Mouse (Mus musculus): ENCODE measurements around the gene Txlnb.
"Not testable (repeated sequence)": the region's sequence is repeated elsewhere in the genome, so short reads cannot be mapped to it uniquely, and the experiment has no call there.

The Txlnb gene

DNA sequence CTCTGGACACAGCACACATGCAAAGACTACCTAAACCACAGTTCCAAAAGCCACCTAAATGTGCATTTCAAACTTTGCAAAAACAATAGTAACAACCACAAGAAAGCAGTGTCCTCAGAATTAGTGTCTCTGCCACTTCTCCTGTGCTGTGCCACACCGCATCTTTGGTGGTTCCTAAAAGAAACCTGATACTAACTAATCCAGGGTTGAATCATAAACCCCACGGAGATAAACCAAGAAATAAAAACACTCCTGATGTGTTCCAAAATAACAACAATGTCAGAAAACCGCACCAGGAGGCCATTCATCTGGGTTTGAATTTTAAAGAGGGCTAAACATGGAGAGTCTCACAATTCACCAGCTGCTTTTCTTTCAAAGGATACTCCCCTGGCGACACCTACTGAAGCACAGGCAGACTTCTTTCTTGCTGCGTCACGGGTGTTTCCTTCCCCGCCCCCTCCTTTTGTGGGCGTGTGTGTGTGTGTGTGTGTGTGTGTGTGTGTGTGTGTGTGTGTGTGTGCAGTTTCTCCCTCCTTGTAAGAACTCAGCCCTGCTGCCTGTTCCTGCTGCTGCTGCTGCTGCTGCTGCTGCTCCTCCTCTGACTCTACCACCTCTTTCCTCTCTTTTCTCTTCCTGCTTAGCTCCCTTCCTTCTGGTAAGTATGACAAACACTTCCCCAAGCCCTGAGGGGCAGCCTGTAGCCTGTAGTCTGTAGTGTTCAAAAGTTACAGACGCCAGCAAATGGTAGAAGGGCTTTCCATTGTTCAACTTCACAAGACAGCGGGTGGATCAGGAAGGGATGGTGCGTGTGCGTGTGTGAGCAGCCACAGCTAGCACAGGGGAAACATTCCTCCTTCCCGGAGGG lies at the start of gene Txlnb:
TSS of gene Txlnb (plus strand) at position 460 of the 865 bp plus-strand sequence.
- peak; percentile 83 for DNase-seq (ENCODE audit: low spot score)

DNA sequence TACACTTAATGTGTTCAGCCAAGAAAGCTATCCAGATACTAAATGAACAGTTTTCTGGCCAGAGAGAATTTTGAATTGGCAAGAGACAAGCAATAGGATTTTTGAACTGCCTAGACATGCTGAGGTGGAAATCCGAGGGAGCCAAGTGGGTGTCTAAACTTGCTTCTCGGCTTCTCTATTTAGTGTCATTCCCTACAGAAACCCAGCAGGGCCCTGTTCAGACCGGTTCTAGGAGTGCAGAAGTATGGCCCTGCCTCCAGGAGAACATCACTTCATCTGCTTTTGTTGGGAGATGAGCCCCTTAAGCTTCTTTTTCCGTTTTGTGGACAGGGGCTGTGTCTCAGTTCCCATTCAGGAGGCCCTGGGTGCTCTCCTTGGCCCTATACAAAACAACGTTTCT lies 43.5 kb upstream of the Txlnb start:
- no peak for DNase-seq (ENCODE audit: low spot score)

DNA sequence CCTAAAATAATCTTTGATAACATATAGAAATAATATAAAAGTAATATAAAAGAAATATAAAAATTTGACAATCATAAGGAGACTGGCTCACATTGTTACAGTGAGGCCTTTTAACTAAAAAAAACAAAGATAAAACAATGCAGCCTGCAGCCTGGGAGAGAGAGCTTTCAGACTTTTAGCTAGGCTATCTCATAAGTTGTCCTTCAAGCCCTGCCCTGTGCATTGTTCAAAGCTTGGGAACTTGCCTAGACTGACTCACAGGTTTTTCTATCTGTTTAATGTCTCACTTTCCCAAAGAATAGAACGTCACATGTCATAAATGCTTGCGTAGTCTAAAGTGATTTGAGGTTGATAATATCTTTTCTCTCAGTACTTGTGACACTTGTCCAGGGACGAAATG lies 36.3 kb upstream of the Txlnb start:
- DNase-seq (ENCODE audit: low spot score), result no peak

DNA sequence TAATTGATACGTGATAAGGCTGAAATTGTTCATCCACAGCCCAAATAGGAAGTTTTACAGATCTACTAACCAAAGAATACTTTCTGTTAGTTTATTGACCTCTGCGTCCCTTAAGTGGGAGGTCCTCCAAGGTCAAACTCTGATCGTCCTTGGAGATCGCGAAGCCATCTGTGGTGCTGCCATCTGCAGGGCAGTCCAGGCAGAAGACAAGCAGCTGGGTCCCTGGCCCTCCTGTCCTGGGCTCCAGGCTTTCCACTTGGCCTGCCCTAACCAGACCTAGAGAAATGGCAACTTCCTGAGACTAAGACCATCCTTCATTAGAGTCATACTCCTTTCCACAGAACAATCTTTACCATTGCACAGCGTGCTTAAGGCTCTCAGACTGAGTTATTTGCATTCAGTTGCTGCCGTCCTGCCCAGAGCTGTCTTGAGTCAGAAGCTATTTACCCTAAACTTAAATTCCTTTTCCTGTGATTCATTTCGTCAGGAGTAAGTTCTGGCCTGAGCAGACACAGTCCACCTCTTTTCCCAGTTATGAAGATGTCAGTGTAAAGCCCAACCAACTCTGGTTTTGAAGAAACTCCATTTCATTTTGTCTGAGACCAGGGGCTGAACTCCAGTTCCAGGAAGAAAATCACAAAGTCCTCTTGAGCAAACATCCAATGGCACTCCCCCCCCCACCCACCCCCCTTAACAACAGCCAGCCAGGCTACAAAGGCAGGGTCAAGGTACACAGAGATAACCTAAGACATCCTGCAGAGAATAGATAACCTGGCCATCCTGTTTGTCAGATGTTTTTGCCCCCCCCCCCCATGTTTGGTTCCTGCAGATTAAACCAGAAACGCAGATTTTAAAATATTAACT lies 35.0 kb upstream of the Txlnb start:
- peak; percentile 21 for DNase-seq (ENCODE audit: low spot score)

DNA sequence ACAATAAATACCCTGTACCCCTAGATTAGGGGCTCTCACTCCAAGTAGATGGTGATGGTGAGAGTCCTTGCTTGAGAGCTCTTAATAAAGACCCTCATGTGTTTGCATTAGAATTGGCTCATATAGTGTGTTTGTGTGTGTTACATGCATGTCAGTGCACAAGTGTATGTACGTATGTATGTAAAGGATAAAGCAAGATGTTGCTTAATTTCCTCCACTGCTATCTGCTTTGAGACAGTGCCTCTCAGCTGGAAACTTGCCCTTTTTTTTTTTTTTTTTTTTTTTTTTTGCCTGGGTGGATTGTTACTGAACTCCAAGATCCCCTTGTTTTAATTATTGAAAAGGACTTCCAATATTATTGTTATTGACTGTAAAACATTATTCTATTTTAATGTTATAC lies 34.4 kb upstream of the Txlnb start:
- DNase-seq (ENCODE audit: low spot score), result no peak

DNA sequence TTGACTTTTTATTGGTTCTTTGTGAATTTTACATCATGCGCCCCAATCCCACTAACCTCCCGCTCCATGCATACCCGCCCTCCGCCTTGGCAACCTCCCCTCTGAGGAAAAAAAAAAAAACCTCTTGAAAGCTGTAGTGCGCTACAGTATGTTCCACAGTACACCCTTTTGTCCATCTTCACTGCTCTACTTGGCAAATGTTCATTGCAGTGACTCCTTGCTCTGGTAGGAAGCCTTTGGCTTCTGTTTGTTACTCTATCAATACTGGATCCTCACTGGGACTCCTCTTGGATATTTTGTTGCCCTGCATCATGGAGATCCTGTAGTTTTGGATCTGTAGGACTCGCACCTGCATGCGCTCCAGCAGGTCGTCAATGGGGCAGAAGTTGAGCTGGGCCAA lies 33.1 kb upstream of the Txlnb start:
- DNase-seq (ENCODE audit: low spot score), result no peak

DNA sequence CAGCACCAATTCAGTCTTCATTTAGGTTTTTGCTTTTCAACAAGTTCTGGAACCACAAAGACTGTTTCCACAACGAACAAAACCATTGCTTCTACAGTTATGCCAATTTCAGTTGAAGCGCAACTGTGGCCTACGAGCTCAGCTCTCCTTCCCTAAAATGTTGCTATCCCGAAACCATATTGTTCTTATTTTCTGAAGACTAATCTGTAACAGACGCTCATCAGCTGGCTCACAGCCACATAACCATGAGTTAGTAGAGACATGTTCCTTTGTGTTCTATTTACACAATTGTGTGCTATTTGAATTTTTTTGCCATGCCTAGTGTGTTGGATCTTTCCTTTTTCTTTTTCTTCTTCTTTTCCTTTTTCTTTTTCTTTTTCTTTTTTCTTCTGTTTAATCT lies 26.2 kb upstream of the Txlnb start:
- peak; percentile 25 for DNase-seq (ENCODE audit: low spot score)

DNA sequence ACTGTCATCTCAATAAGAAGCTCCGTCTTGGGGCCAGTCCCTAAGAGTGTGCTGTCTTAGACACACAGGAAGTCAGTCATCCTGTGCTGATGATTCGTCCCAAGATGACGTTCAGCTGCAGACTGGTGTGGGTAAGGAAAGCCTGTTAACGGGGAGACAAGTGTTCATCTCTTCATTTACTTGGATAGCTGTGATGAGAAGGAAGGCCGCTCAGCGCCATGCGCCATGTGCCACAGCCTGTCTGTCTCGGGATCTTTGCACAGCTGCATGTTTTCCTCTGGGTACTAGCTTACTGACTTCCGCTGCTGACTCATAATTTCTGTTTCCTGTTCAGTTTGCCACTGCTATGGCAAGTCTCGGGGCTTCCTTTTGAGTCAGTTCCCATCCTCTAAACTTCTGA lies 23.7 kb upstream of the Txlnb start:
- DNase-seq (ENCODE audit: low spot score), result no peak

DNA sequence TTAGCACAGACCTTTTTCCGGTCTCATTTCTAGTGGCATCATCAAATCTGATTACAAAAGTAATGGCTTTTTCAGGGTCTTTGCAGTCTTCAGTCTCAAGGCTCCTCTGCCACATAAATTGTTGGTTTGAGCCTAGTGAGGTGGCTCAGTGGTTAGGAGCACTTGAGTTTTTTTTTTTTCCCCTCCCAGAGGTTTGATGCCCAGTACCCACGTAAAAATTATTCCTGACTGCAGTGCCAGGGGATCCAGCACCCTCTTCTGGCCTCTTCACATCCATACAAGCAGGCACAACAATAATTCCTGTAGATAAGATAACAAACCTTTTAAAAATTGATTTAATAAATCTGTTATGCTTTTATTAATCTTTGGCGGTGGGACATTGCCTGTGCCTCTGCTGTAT lies 21.7 kb upstream of the Txlnb start:
- no peak for DNase-seq (ENCODE audit: low spot score)

DNA sequence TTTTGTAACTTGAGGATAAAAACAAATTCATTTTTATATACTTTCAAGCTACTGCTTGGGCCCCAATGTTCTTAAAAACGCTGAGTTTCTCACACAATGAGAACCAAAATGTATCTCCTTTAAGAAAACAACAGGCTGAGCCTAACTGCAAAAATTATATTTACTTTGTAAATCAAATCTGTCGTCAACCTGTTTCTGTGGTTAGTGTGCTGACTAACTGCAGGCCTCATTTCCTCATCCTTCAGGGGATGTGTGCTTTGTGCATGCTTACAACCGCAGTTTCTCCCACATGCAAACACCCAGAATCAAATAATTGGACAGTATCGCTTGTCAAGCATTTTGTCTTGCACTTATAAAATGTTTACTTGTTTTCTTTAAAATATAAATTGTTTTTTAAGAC lies 20.9 kb upstream of the Txlnb start:
- no peak for DNase-seq (ENCODE audit: low spot score)

DNA sequence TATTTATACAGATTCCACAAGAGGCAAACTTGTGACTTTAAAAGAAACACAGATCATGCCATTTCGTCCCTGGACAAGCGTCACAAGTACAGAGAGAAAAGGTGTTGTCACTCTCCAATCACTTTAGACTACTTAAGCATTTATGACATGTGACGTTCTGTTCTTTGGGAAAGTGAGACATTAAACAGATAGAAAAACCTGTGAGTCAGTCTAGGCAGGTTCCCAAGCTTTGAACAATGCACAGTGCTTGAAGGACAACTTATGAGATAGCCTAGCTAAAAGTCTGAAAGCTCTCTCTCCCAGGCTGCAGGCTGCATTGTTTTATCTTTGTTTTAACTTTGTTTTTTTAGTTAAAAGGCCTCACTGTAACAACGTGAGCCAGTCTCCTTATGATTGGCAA lies 19.3 kb upstream of the Txlnb start:
- DNase-seq (ENCODE audit: low spot score), result not testable (repeated sequence)

DNA sequence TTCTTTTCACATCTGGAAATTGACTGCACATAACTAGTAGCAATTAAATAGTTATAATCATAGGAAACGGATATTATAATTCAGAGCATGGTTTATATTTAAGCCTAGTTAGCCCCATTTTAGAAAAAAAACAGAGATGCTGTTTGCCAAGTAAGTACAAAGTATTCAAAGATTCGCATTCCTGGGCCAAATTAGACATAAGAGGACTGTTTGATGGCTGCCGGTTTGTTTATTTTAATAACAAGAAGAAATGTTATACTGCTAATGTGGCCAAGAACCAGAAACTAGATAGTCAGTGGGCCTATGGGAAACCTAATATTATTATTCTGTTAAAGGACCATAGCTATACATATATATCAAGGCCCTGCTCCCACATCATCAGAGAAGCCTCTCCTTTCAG lies 9.3 kb upstream of the Txlnb start:
- no peak for DNase-seq (ENCODE audit: low spot score)

DNA sequence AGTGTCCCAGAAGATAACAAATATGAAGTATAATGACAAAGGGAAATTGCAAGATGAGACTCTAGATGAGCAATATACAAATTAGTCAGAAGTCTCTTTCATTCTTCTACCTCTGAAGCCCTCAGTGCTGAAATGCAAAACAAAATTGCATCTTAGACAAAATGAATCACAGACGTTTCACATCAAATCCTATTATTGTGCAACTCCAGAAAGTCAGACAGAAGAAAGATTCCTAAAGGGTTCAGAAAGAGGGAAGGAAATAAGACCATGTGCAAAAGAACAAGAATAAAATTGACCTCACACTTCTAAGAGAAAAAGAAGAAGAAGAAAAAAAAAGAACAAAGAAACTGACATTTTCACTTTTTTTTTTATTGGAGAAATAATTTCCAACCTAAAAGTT lies 8.1 kb upstream of the Txlnb start:
- DNase-seq (ENCODE audit: low spot score), result no peak

DNA sequence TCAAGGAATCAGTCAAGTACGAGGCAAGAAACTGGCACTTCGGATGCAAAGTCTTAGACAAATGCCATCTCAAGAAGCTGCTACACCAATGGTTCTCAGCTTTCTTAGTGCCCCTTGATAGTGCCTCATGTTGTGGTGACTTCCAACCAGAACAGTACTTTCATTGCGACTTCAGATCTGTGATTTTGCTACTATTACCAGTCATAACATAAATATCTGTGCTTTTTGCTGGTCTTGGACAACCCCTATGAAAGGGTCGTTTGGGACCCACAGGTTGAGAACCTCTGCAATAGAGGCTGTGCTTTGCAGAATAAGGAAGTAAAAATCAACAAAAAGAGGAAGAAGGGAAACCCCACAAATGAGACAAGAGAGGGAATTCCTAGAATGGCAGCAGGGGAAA lies 7.7 kb upstream of the Txlnb start:
- no peak for DNase-seq (ENCODE audit: low spot score)

DNA sequence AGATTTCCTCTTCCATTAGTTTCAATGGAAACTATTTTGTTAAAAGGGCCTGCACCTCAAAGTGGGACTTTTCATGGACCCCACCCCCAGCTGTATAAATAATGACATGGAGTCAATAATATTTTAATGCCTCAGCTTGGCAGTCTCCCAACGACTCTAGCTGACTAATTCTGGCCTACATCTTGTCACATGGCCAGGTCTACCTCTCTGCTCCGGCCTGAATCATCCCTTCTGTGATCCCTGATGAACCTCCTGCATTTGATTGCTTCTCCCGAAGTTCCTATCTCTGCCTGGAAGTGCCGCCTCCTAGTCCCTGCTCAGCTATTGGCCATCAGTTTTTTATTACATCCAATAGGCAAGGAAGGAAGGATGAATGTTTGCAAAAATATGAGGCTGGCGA lies 2.1 kb upstream of the Txlnb start:
- DNase-seq (ENCODE audit: low spot score), result no peak

DNA sequence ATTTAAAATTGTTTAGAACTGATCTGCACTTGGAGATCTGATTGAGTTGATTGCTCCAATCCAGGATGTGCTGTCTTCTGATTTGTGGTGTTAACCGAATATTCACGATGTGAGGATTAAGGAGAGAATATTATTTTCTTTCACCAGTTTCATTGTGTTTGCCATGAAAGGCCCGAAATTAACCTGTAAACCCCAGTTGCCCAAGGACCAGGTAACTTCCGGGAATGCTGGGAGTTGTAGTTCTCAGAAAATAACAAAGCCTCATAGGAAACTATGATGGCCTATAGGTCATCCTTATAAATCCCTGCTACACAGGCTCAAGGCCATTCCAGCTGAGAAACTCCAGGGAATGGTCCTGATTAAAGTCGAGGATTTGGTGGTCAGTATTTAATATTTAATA lies 1.6 kb upstream of the Txlnb start:
- no peak for DNase-seq (ENCODE audit: low spot score)

DNA sequence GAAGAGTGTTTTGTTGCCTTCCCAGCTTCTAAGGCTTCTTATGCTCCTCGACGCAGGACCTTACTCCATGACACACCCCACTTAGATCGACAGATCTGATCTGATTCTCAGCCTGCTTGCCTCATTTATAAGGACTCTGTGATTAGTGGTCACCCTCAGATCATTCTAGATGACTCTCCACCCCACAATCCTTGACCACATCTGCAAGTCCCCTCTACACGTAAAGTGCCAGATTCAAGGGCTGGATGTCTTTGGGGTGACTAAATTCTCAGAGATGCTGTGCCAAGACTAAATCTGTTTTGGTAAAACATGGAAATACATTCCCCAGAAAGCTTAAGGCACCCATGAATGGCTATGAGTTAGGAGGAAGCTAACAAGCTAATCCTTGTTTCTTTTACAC lies 799 bp upstream of the Txlnb start:
- no peak for DNase-seq (ENCODE audit: low spot score)

DNA sequence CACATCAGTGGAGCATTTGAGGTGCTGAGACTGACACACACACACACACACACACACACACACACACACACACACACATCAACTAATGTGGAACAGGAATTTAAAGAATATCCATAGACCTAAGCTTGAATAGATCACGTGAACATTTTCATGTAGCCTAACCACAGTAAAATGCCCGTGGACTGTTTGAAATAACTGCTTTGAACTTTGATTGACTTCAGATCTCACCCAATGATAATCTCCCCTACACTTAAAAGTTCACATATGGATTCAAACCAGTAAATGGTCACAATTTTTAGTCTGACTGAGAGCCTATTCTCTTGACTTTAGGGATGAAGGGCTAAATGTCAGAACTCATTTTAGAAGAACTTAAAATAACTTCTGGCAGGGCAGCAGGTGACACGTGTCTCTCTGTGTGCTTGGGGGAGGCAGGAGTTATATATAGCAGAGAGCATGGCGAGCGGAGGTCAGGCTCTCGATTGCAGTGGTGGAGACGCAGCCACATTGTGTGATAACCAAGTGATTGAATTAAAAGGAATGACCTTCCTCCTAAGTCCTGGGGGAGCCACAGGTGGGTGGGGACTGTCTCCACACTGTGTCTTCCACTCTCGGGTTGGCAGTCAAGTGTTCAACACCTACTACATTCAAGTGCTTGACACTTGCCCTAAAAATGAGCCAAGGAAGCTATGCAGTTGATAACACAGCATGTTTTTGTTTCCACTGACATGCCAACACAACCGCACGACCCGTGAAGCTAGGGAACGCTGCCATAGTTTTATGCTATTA lies 1.0 kb downstream of the Txlnb start:
- DNase-seq (ENCODE audit: low spot score), result no peak

DNA sequence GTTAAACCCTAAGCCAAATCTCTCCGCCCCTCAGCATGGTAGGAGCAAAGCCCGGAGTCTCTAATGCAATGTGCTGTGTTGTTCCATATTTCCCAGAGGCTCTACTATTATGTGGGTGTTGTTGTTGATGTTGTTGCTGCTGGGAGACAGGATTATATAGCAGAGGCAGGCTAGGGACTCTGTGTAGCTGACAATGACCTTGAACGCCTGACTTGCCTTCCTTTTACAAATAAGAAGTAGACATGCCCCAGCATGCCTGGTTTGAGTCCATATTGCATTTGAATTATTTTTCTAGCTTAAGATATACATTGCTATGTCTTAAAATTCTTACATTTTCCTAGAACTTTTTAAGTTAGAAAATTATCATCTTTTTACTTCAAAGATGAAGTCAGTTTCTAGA lies 1.7 kb downstream of the Txlnb start:
- DNase-seq (ENCODE audit: low spot score), result no peak

DNA sequence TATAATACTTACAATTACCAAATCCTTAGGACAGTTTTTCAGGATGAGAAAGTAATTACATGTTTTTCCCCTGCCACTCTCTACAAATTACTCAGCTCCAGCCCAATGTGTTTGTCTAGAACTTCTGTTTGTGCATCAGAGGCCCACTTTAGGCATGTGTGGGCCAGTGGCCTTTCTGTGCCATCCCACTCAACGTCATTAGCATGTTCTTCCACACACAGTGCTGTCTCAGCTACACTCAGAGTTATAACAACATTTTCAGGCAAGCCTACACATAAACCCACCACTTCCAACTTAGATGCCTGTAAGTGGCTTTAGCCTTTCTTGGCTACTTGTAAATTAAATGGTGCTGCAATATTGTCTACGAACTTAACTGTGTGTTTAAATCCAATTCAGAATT lies 5.8 kb downstream of the Txlnb start:
- no peak for DNase-seq (ENCODE audit: low spot score)

DNA sequence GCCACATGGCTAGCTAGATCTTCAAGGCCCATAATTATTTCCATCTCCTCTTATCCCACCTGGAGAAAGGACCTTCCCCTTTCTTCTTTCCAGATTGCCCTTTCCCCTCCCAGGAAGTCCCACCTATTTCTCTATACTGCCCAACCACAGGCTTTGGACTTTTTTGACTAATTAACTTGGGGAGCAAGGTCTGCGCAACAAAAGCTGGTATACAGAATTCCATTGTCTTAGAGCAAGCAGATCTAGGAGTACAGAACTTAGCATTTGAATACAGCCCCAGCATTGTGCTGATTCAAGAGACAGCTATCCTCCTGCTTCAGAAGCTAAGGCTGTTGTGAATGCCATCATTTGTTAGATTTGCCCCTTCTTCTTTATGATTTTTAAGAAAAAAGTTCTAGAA lies 12.5 kb downstream of the Txlnb start:
- DNase-seq (ENCODE audit: low spot score), result no peak

DNA sequence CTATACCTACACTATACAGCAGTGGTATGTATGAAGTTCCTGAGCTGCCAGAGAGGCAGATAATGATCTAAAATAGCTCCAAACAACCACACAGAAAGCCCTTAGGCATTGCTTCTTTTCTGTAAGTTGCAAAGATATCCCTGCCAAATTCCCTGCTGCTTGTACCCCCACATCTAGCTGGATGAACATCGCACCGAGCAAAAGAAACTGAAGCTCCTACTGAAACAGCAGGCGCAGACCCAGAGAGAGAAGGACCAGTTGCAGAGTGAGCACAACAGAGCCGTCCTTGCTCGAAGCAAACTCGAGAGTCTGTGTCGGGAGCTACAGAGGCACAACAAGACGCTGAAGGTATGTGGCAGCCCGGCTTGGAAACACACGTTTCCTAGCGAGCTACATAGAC lies 19.0 kb downstream of the Txlnb start:
- DNase-seq (ENCODE audit: low spot score), result no peak

DNA sequence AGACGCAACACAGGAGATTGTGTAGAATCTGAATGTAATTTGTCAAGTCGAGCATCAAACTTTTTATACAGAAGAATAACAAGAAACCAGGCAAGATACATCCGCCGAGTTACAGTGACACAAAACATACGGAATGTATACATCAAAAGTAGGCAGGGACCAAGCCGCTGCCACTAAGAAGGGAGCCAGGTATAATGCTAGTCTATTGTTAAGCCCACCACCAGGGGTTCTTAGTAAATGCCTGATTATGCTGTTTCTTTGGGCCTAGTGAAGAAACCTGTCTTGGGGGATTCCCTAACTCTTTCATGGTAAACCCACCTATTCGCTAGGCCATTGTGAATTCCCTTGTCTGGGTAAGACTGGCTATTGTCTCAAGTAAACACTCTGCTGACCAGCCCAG lies 24.4 kb downstream of the Txlnb start:
- not testable (repeated sequence) for DNase-seq (ENCODE audit: low spot score)
